Mouse (Mus musculus) hindbrain, embryonic 15.5 days (tissue): ENCODE results near the gene Ranbp9. TPM values are rescaled to one million over a fixed set of nuclear protein-coding genes. Genes with fewer than 3 reads are reported as not detected.
A peak's percentile ranks its signal among the peaks of the same experiment; 100 is the strongest.

ENCODE experiments used
- ATAC-seq: fragments of 200-750 bp; cut with Nextera tagmentation; 2 replicates; pipeline ENCODE4 v1.8.0; 2017; ENCODE audit warnings: low read depth, moderate number of reproducible peaks, moderate TSS enrichment; ENCODE audit not compliant: low FRiP score
- H3K27ac ChIP-seq: fragments of 300-500 bp; sonication (generic); replicated peaks from 2 replicates; pipeline ENCODE4 v1.5.1; 2015; ENCODE audit warnings: mild to moderate bottlenecking, inconsistent platforms
- H3K27me3 ChIP-seq: fragments of 300-500 bp; sonication (generic); 2 replicates; pipeline ENCODE4 v1.6.1; 2015; ENCODE audit warnings: control low read depth, inconsistent platforms
- H3K36me3 ChIP-seq: fragments of 300-500 bp; sonication (generic); 2 replicates; pipeline ENCODE4 v1.6.1; 2015; ENCODE audit warnings: control low read depth, inconsistent platforms
- H3K4me1 ChIP-seq: fragments of 300-500 bp; sonication (generic); replicated peaks from 2 replicates; pipeline ENCODE4 v1.6.1; 2015; ENCODE audit warnings: control low read depth, inconsistent platforms
- H3K4me2 ChIP-seq: fragments of 300-500 bp; sonication (generic); 2 replicates; pipeline ENCODE4 v1.6.1; 2015; ENCODE audit warnings: moderate library complexity, mild to moderate bottlenecking, inconsistent platforms
- H3K4me3 ChIP-seq: fragments of 300-500 bp; sonication (generic); 2 replicates; pipeline ENCODE4 v1.5.1; 2015; ENCODE audit warnings: mild to moderate bottlenecking, inconsistent platforms
- H3K9ac ChIP-seq: fragments of 300-500 bp; sonication (generic); 2 replicates; pipeline ENCODE4 v1.6.1; 2015; ENCODE audit warnings: inconsistent platforms
- H3K9me3 ChIP-seq: fragments of 300-500 bp; sonication (generic); 2 replicates; pipeline ENCODE4 v1.6.1; 2016; ENCODE audit warnings: control low read depth, inconsistent platforms
- WGBS: fragments of 180-500 bp; shearing (Covaris S2); methylation state at CpG from one replicate; pipeline ENCODE4 v1.1.7; 2015; 5-methylcytosine and 5-hydroxymethylcytosine counted together
- polyA plus RNA-seq: library from polyadenylated mRNA; unstranded; fragments of >200 nt; fragmentation: Nextera tagmentation; extraction: Ambion mirVana; gene quantifications from 2 replicates; pipeline ENCODE4 v1.2.1, GENCODE M21; 2015

The Ranbp9 gene
- polyA plus RNA-seq, 1 experiment from 2014 or later, result 13.6 TPM

GRCm38 (mm10) chr13:43493058-43493481 lies 12.0 kb upstream of the Ranbp9 start:
- Histone ChIP-seq H3K36me3 (no peaks in the 10 kb centered on the region), H3K27ac (peak overlapping the region; percentile 52; the same call in 1 of the 2 replicates), H3K9ac (no peak overlapping the region), H3K4me3 (no peak overlapping the region), H3K9me3 (no peaks in the 10 kb centered on the region), H3K4me2 (no peak overlapping the region), H3K27me3 (no peaks in the 10 kb centered on the region), H3K4me1 (0 out of 2 replicates have a peak, but pooled peaks cover 4% of the 10 kb centered on the region)
- 51% methylated on average over 11 of the region's 11 CpGs for WGBS
- ATAC-seq, result peak; percentile 84

- no peaks in the 10 kb centered on the region for H3K27me3 ChIP-seq
- H3K4me3 ChIP-seq, result no peak overlapping the region
- no peak for ATAC-seq
- WGBS, result 59% methylated on average over 12 of the region's 12 CpGs
- no peak overlapping the region for H3K27ac ChIP-seq
- H3K9ac ChIP-seq, result no peak overlapping the region
- H3K4me1 ChIP-seq, result peaks cover 9% of the 10 kb centered on the region
- no peaks in the 10 kb centered on the region for H3K9me3 ChIP-seq
- no peaks in the 10 kb centered on the region for H3K36me3 ChIP-seq
- no peak overlapping the region for H3K4me2 ChIP-seq
These were observed 5.6 kb upstream of the Ranbp9 start for GRCm38 (mm10) chr13:43486501-43487213.

GRCm38 (mm10) chr13:43485278-43485976 lies 4.3 kb upstream of the Ranbp9 start:
- 95% methylated on average over 5 of the region's 5 CpGs for WGBS
- Histone ChIP-seq H3K4me1 (peaks cover 9% of the 10 kb centered on the region), H3K27ac (no peak overlapping the region), H3K9me3 (no peaks in the 10 kb centered on the region), H3K9ac (no peak overlapping the region), H3K36me3 (no peaks in the 10 kb centered on the region), H3K4me3 (no peak overlapping the region), H3K4me2 (no peak overlapping the region), H3K27me3 (no peaks in the 10 kb centered on the region)
- no peak for ATAC-seq

GRCm38 (mm10) chr13:43482782-43483181 lies 1.7 kb upstream of the Ranbp9 start:
- 92% methylated on average over 9 of the region's 9 CpGs for WGBS
- ATAC-seq, result no peak

GRCm38 (mm10) chr13:43481859-43482245 lies 770 bp upstream of the Ranbp9 start:
- no peaks in the 10 kb centered on the region for H3K36me3 ChIP-seq
- H3K4me1 ChIP-seq, result peaks cover 27% of the 10 kb centered on the region
- H3K9ac ChIP-seq, result peak overlapping the region; percentile 98
- H3K9me3 ChIP-seq, result no peaks in the 10 kb centered on the region
- peak overlapping the region; percentile 89 for H3K4me3 ChIP-seq
- H3K27me3 ChIP-seq, result no peaks in the 10 kb centered on the region
- WGBS, result 26% methylated on average over 6 of the region's 6 CpGs
- peak overlapping the region; percentile 98 for H3K27ac ChIP-seq
- 0 out of 2 replicates have a peak, but pooled peaks have one; percentile 5 for ATAC-seq
- peak overlapping the region; percentile 70 for H3K4me2 ChIP-seq

More at GRCm38 (mm10) chr13:43482782-43483181, 1.7 kb upstream of the Ranbp9 start:
- H3K27me3 ChIP-seq, result no peaks in the 10 kb centered on the region
- H3K9ac ChIP-seq, result no peak overlapping the region
- peaks cover 18% of the 10 kb centered on the region for H3K4me1 ChIP-seq
- no peak overlapping the region for H3K27ac ChIP-seq
- H3K9me3 ChIP-seq, result no peaks in the 10 kb centered on the region
- H3K36me3 ChIP-seq, result no peaks in the 10 kb centered on the region
- no peak overlapping the region for H3K4me2 ChIP-seq
- H3K4me3 ChIP-seq, result no peak overlapping the region

GRCm38 (mm10) chr13:43480595-43480956 lies 506 bp downstream of the Ranbp9 start:
- Histone ChIP-seq H3K9ac (peak overlapping the region; percentile 98), H3K27ac (peak overlapping the region; percentile 98), H3K4me1 (peaks cover 35% of the 10 kb centered on the region), H3K4me3 (peak overlapping the region; percentile 89), H3K27me3 (no peaks in the 10 kb centered on the region), H3K36me3 (no peaks in the 10 kb centered on the region), H3K9me3 (no peaks in the 10 kb centered on the region), H3K4me2 (peak overlapping the region; percentile 70)
- 2% methylated on average over 11 of the region's 67 CpGs for WGBS
- 0 out of 2 replicates have a peak, but pooled peaks have one; percentile 5 for ATAC-seq

GRCm38 (mm10) chr13:43479767-43480571 lies 1.1 kb downstream of the Ranbp9 start:
- H3K36me3 ChIP-seq, result no peaks in the 10 kb centered on the region
- peak overlapping the region; percentile 70 for H3K4me2 ChIP-seq
- ATAC-seq, result peak; percentile 17; the same call in 1 of the 2 replicates
- H3K9me3 ChIP-seq, result no peaks in the 10 kb centered on the region
- WGBS, result under 1% methylated on average over 36 of the region's 36 CpGs
- H3K9ac ChIP-seq, result peak overlapping the region; percentile 98
- peak overlapping the region; percentile 98 for H3K27ac ChIP-seq
- H3K4me3 ChIP-seq, result peak overlapping the region; percentile 89
- peaks cover 35% of the 10 kb centered on the region for H3K4me1 ChIP-seq
- no peaks in the 10 kb centered on the region for H3K27me3 ChIP-seq

DNA sequence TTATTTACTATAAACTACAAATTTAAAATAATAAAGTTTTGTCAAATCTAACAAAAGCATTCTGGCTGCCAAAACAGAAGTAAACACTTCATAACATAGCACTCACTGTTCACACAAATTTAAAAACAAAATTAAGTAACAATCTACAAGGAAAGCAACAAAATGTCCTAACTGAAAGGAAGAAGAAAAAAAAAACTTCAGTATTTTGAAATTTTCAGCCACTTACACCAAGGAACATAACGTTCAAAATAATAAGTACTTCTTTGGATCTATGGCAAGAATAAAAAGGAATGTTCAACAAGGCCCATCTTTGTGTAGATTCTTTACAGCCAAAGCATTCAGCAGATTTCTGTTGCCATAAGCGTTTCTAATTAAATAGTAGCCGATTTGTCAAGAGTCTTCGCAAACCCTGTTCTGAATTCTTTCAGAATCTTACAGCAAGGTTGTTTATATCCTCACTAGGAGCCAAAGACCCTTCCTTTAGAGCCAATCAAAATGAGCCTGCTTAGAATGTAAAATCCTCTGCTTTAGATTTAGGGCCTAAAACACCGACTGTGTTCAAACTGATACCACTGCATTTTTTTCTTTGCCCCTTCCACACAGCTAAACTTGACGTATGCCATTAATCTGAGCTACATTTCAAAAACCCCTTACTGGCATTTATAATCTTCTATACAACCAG lies 1.9 kb downstream of the Ranbp9 start:
- H3K27me3 ChIP-seq, result no peaks in the 10 kb centered on the region
- 5% methylated on average over 6 of the region's 6 CpGs for WGBS
- peak overlapping the region; percentile 89 for H3K4me3 ChIP-seq
- peak overlapping the region; percentile 70 for H3K4me2 ChIP-seq
- no peaks in the 10 kb centered on the region for H3K36me3 ChIP-seq
- no peaks in the 10 kb centered on the region for H3K9me3 ChIP-seq
- ATAC-seq, result no peak
- peak overlapping the region; percentile 98 for H3K9ac ChIP-seq
- peaks cover 37% of the 10 kb centered on the region for H3K4me1 ChIP-seq
- H3K27ac ChIP-seq, result 0 out of 2 replicates have a peak overlapping the region, but pooled peaks have one; percentile 98

- H3K4me3 ChIP-seq, result peak overlapping the region; percentile 89
- peak overlapping the region; percentile 32 for H3K9ac ChIP-seq
- no peaks in the 10 kb centered on the region for H3K36me3 ChIP-seq
- H3K4me1 ChIP-seq, result peaks cover 41% of the 10 kb centered on the region
- no peaks in the 10 kb centered on the region for H3K9me3 ChIP-seq
- H3K4me2 ChIP-seq, result peak overlapping the region; percentile 70
- WGBS, result 14% methylated on average over 8 of the region's 8 CpGs
- no peaks in the 10 kb centered on the region for H3K27me3 ChIP-seq
- 0 out of 2 replicates have a peak overlapping the region, but pooled peaks have one; percentile 35 for H3K27ac ChIP-seq
- no peak for ATAC-seq
These were observed 2.5 kb downstream of the Ranbp9 start for GRCm38 (mm10) chr13:43478586-43478985.

DNA sequence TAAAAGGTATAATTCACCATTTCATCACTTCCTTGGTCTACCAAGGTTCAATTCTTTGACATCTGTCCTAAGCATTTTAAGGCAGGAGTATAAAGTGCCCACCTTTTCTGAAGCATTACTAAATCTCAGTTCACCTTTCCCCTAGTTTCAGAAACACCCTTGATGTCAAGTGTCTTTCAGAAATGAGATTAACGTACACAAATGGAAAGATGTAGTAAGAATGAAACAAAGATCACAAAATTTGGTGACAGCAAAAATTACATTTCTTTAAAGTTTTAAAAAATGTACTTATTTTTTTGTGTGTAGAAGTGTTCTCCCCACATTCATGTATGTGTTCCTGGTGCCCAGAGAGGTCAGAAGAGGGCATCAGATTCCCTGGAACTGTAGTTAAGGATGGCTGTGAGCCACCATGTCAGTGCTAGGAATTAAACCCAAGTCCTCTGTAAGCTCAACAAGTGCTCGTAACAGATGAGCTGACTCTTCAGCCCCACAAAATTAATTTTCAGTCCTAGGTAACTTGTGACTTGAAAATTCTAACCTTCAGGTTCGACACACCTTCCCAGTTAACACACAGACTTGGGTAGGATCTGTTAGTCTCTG lies 3.9 kb downstream of the Ranbp9 start:
- H3K4me2 ChIP-seq, result no peak overlapping the region
- WGBS, result 88% methylated on average over 3 of the region's 3 CpGs

GRCm38 (mm10) chr13:43476226-43476625 lies 4.9 kb downstream of the Ranbp9 start:
- WGBS, result 87% methylated on average over 7 of the region's 7 CpGs
- Histone ChIP-seq H3K9ac (no peak overlapping the region), H3K27ac (no peak overlapping the region), H3K9me3 (no peaks in the 10 kb centered on the region), H3K36me3 (no peaks in the 10 kb centered on the region), H3K4me2 (no peak overlapping the region), H3K4me1 (peaks cover 32% of the 10 kb centered on the region), H3K4me3 (no peak overlapping the region), H3K27me3 (no peaks in the 10 kb centered on the region)
- ATAC-seq, result no peak

More for the DNA sequence above, 3.9 kb downstream of the Ranbp9 start:
- ATAC-seq, result no peak
- H3K9me3 ChIP-seq, result no peaks in the 10 kb centered on the region
- H3K36me3 ChIP-seq, result no peaks in the 10 kb centered on the region
- no peak overlapping the region for H3K4me3 ChIP-seq
- H3K9ac ChIP-seq, result no peak overlapping the region
- H3K27me3 ChIP-seq, result no peaks in the 10 kb centered on the region
- no peak overlapping the region for H3K27ac ChIP-seq
- H3K4me1 ChIP-seq, result peaks cover 38% of the 10 kb centered on the region
